Mouse (Mus musculus) embryonic facial prominence, embryonic 13.5 days (tissue): ENCODE measurements around the gene Edil3. TPM values are rescaled to one million over a fixed set of nuclear protein-coding genes. Genes with fewer than 3 reads are reported as not detected.
A peak's percentile ranks its signal among the peaks of the same experiment; 100 is the strongest.

ENCODE experiments used
- ATAC-seq: fragments of 200-750 bp; cut with Nextera tagmentation; 2 replicates; pipeline ENCODE4 v1.8.0; 2017; ENCODE audit warnings: low read depth; ENCODE audit not compliant: insufficient number of reproducible peaks, insufficient read depth, low FRiP score, low TSS enrichment
- H3K27ac ChIP-seq: fragments of 300-500 bp; sonication (generic); 2 replicates; pipeline ENCODE4 v1.5.1; 2015; ENCODE audit warnings: moderate library complexity, mild to moderate bottlenecking, inconsistent platforms
- H3K27me3 ChIP-seq: fragments of 300-500 bp; sonication (generic); 2 replicates; pipeline ENCODE4 v1.6.1; 2015; ENCODE audit warnings: mild to moderate bottlenecking, inconsistent platforms
- H3K36me3 ChIP-seq: fragments of 300-500 bp; sonication (generic); 2 replicates; pipeline ENCODE4 v1.6.1; 2015; ENCODE audit warnings: mild to moderate bottlenecking, inconsistent platforms
- H3K4me1 ChIP-seq: fragments of 300-500 bp; sonication (generic); 2 replicates; pipeline ENCODE4 v1.6.1; 2015; ENCODE audit warnings: inconsistent platforms
- H3K4me2 ChIP-seq: fragments of 300-500 bp; sonication (generic); 2 replicates; pipeline ENCODE4 v1.6.1; 2015; ENCODE audit warnings: moderate library complexity, mild to moderate bottlenecking, inconsistent platforms
- H3K4me3 ChIP-seq: fragments of 300-500 bp; sonication (generic); 2 replicates; pipeline ENCODE4 v1.5.1; 2015; ENCODE audit warnings: mild to moderate bottlenecking, inconsistent platforms
- H3K9ac ChIP-seq: fragments of 300-500 bp; sonication (generic); 2 replicates; pipeline ENCODE4 v1.6.1; 2015; ENCODE audit warnings: mild to moderate bottlenecking, inconsistent platforms
- H3K9me3 ChIP-seq: fragments of 300-500 bp; sonication (generic); 2 replicates; pipeline ENCODE4 v1.6.1; 2016; ENCODE audit warnings: inconsistent platforms
- WGBS: fragments of 180-500 bp; shearing (Covaris S2); methylation state at CpG from one replicate; pipeline ENCODE4 v1.1.7; 2015; ENCODE audit warnings: mixed read lengths; 5-methylcytosine and 5-hydroxymethylcytosine counted together
- polyA plus RNA-seq: library from polyadenylated mRNA; unstranded; fragments of >200 nt; fragmentation: Nextera tagmentation; extraction: Ambion mirVana; gene quantifications from 2 replicates; pipeline ENCODE4 v1.2.1, GENCODE M21; 2015

Gene Edil3
- polyA plus RNA-seq, 1 experiment from 2014 or later: 20.1 TPM

DNA sequence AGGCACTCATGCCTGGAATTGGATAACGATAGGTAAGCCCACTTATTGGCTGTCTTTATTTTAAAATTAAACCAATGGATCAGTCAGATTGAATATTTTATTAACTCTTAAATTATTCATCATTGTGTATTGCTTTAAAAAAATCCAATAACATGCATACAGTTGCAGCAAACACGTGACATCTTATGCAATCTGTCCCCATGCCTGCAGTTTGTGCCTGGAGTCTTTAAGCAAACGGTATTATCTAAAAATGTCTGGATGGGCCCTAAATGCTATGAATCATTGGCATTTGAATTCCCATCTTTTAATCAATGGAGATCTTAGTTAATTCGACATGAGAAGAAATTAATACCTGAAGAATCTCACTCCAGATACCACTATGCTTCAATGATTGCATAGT is 3.2 kb downstream of the Edil3 start:
- Histone ChIP-seq H3K36me3 (no peaks in the 10 kb centered on the region), H3K9me3 (no peaks in the 10 kb centered on the region), H3K4me1 (peaks cover 8% of the 10 kb centered on the region), H3K27me3 (no peaks in the 10 kb centered on the region), H3K4me2 (peak overlapping the region; percentile 90), H3K4me3 (peak overlapping the region; percentile 69; the same call in 1 of the 2 replicates), H3K27ac (no peak overlapping the region), H3K9ac (no peak overlapping the region)
- no peak for ATAC-seq
- WGBS: 22% methylated on average over 4 of the region's 4 CpGs

GRCm38 (mm10) chr13:88828362-88828761 is 7.1 kb downstream of the Edil3 start:
- WGBS: 40% methylated on average over 10 of the region's 10 CpGs
- peak overlapping the region; percentile 5; the same call in 1 of the 2 replicates for H3K4me2 ChIP-seq
- no peaks in the 10 kb centered on the region for H3K27me3 ChIP-seq
- no peaks in the 10 kb centered on the region for H3K4me1 ChIP-seq
- no peak overlapping the region for H3K9ac ChIP-seq
- H3K27ac ChIP-seq: no peak overlapping the region
- H3K4me3 ChIP-seq: no peak overlapping the region
- ATAC-seq: no peak
- no peaks in the 10 kb centered on the region for H3K36me3 ChIP-seq
- no peaks in the 10 kb centered on the region for H3K9me3 ChIP-seq

DNA sequence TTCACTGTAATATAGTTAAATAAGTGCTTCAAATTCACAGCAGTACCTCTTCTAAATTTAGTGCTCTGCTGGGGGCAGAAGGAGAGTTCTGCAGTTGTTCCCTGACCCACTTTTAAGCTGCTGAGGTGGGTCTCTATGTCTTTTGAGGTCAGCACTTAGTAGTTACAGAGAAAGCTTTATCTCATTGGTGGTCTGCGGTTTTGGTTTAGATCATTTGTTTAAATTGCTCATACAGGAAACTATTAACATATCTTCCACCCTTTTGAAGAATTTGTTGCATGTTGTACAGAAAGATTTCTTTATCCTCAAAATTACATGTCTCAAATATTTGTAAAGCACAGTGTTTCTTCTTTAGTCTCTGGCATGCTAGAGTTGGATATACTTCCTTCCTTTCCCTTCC is 12.5 kb downstream of the Edil3 start:
- no peak for ATAC-seq
- WGBS: 67% methylated on average over 1 of the region's 1 CpGs
- Histone ChIP-seq H3K9me3 (no peaks in the 10 kb centered on the region), H3K27me3 (no peaks in the 10 kb centered on the region), H3K4me1 (no peaks in the 10 kb centered on the region), H3K27ac (no peak overlapping the region), H3K4me2 (no peak overlapping the region), H3K36me3 (no peaks in the 10 kb centered on the region), H3K9ac (no peak overlapping the region), H3K4me3 (no peak overlapping the region)

DNA sequence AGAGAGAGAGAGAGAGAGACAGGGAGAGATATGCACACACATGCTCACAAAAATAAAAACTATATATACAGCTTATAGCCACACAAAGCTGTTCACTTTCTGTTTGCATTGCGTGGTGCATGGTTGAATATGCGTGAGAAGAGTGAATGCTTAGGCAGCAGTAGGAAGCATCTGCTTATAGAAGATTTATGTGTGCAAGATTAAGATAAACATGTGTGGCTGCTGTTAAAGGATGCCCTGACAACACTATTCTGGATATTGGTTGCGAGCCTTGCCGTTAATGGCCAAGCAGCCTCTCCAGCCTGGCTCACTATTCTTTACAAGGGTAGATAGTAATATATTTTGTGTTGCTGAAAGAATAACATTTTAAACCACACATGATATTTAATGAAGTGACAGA is 28.5 kb downstream of the Edil3 start:
- Histone ChIP-seq H3K27ac (no peak overlapping the region), H3K9me3 (no peaks in the 10 kb centered on the region), H3K4me3 (no peak overlapping the region), H3K4me2 (no peak overlapping the region), H3K9ac (no peak overlapping the region), H3K4me1 (no peaks in the 10 kb centered on the region), H3K27me3 (no peaks in the 10 kb centered on the region), H3K36me3 (no peaks in the 10 kb centered on the region)
- WGBS: 80% methylated on average over 4 of the region's 4 CpGs
- ATAC-seq: no peak

DNA sequence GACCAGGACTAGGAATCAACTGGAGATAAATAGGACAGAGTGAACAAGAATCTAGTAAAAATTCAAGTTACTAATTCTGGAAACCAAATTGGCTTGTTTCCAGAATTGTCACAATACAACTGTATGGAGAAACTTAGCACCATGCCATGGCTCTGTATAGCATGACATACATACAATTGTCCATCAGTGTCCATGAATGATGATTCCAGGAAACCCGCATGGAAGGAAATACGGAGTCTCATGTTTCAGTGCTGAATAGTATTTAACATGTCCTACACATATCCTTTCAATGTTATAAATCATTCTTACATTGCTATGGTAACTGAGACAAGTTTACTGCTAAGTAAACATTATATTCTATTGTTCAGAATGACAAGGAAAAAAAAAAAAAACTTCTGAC is 58.7 kb downstream of the Edil3 start:
- Histone ChIP-seq H3K9ac (no peak overlapping the region), H3K4me3 (no peak overlapping the region), H3K4me1 (no peaks in the 10 kb centered on the region), H3K4me2 (no peak overlapping the region), H3K9me3 (no peaks in the 10 kb centered on the region), H3K27ac (no peak overlapping the region), H3K36me3 (no peaks in the 10 kb centered on the region), H3K27me3 (no peaks in the 10 kb centered on the region)
- WGBS: 81% methylated on average over 2 of the region's 2 CpGs
- ATAC-seq: no peak

DNA sequence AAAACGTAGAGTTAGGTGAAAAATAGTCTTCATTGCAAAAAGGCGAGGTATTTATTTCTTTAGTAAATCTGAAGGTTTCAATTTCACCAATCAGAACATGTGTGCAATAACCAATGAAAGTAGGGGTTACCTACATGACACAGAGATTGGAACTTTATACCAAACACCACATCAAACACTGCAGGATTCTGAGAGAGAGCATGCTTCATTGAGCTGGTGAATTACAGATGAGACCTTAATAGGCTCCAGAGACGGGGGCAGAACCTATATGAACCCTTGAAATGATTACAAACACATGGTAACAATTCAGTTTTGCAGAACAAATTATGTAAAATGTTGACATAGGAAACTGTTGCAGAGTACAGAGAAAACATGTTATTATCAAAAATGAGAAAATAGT is 69.5 kb downstream of the Edil3 start:
- Histone ChIP-seq H3K4me3 (no peak overlapping the region), H3K27me3 (no peaks in the 10 kb centered on the region), H3K9me3 (no peaks in the 10 kb centered on the region), H3K9ac (no peak overlapping the region), H3K4me2 (no peak overlapping the region), H3K27ac (no peak overlapping the region), H3K4me1 (no peaks in the 10 kb centered on the region), H3K36me3 (no peaks in the 10 kb centered on the region)
- WGBS: 25% methylated on average over 3 of the region's 3 CpGs
- 0 out of 2 replicates have a peak, but pooled peaks have one; percentile 37 for ATAC-seq

DNA sequence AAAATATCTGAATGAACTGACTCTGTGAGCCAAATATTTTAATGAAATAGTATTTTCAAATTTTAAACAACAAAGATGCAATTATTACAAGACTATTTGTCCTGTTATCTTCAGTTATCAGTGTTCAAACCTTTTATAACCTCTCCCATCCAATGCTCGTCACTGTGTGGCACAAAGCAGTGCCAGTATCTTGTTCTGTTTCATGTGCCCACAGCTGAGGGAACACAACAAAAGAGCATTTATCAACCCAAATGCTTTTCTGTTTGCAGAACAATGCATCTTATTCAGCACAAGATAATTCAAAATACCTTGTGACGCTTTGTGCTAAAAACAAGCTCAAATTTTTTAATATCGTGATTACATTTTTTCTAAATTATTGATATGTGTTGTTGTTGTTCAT is 78.8 kb downstream of the Edil3 start:
- H3K4me2 ChIP-seq: no peak overlapping the region
- WGBS: 85% methylated on average over 3 of the region's 3 CpGs
- H3K9me3 ChIP-seq: no peaks in the 10 kb centered on the region
- H3K9ac ChIP-seq: no peak overlapping the region
- H3K27me3 ChIP-seq: no peaks in the 10 kb centered on the region
- no peak for ATAC-seq
- no peaks in the 10 kb centered on the region for H3K4me1 ChIP-seq
- no peak overlapping the region for H3K4me3 ChIP-seq
- H3K27ac ChIP-seq: no peak overlapping the region
- H3K36me3 ChIP-seq: no peaks in the 10 kb centered on the region

DNA sequence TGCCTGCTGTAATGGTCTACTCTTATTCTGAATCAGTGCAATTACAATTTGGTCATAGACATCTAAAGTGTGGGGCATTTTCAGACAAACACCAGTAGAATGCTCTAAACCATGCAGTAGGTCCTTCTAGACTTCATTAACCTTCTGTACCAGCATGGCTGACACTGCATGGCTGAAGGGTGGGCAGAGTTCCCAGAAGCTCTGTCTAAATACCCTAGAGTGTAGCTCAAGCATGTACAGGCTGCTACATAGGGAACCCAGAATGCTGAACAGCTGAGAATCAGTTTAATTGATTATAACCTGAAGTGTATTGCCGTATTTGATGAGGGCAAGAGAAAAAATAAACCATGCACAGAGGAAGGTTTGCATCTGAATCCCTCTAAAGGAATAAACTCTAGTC is 86.1 kb downstream of the Edil3 start:
- Histone ChIP-seq H3K27ac (no peak overlapping the region), H3K4me1 (no peaks in the 10 kb centered on the region), H3K9me3 (no peaks in the 10 kb centered on the region), H3K36me3 (no peaks in the 10 kb centered on the region), H3K27me3 (no peaks in the 10 kb centered on the region), H3K9ac (no peak overlapping the region), H3K4me3 (no peak overlapping the region), H3K4me2 (no peak overlapping the region)
- no peak for ATAC-seq
- 78% methylated on average over 1 of the region's 1 CpGs for WGBS

DNA sequence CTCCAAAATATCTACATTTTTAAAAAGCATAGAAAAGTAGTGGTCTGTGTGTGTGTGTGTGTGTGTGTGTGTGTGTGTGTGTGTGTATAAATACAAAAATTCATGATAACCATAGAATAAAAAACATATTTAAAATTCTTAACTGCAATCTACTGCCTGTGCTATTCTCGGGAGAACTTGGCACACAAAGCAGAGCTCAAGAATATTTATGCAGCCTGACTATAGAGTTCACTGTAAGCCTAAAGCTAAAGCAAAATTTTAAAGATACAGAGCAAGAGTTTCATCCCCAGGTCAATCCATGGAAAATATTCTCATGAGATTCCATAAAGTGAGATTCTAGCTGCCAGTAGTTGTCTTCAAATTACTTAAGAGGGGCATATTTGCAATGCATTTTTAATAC is 86.9 kb downstream of the Edil3 start:
- no peaks in the 10 kb centered on the region for H3K27me3 ChIP-seq
- H3K4me1 ChIP-seq: no peaks in the 10 kb centered on the region
- no peaks in the 10 kb centered on the region for H3K36me3 ChIP-seq
- no peak overlapping the region for H3K4me2 ChIP-seq
- H3K4me3 ChIP-seq: no peak overlapping the region
- H3K9ac ChIP-seq: no peak overlapping the region
- H3K9me3 ChIP-seq: no peaks in the 10 kb centered on the region
- no peak for ATAC-seq
- H3K27ac ChIP-seq: no peak overlapping the region
- WGBS: 59% methylated on average over 1 of the region's 1 CpGs

- Histone ChIP-seq H3K9me3 (no peaks in the 10 kb centered on the region), H3K27ac (no peak overlapping the region), H3K9ac (no peak overlapping the region), H3K27me3 (no peaks in the 10 kb centered on the region), H3K4me1 (no peaks in the 10 kb centered on the region), H3K4me3 (no peak overlapping the region), H3K36me3 (no peaks in the 10 kb centered on the region), H3K4me2 (no peak overlapping the region)
- 61% methylated on average over 2 of the region's 2 CpGs for WGBS
- ATAC-seq: no peak
Observed at GRCm38 (mm10) chr13:88916503-88916902, 95.2 kb downstream of the Edil3 start.

DNA sequence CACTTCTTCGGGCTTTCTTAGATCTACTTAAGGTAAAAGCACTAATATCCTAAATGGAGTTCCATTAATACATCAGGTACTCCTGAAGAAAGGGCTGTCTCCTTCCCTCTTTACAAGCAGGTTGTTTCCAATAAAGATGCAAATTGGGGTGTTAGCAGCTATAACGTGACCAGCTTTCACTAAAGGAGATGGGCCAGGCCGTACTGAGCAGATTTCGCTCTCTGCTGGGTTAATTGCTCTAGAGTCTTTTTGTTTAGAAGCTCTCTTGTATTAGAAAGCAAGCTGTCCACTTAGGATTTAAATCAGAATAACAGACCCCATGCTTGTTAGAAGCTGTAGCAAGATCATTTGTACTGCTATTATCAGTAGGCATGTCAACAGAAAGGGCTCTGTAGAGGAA is 108.4 kb downstream of the Edil3 start:
- Histone ChIP-seq H3K9me3 (no peaks in the 10 kb centered on the region), H3K4me1 (no peaks in the 10 kb centered on the region), H3K4me2 (no peak overlapping the region), H3K4me3 (no peak overlapping the region), H3K27ac (no peak overlapping the region), H3K36me3 (no peaks in the 10 kb centered on the region), H3K9ac (no peak overlapping the region), H3K27me3 (no peaks in the 10 kb centered on the region)
- WGBS: 73% methylated on average over 4 of the region's 4 CpGs
- no peak for ATAC-seq

- H3K27ac ChIP-seq: no peak overlapping the region
- H3K9ac ChIP-seq: no peak overlapping the region
- no peak overlapping the region for H3K4me2 ChIP-seq
- H3K4me1 ChIP-seq: no peaks in the 10 kb centered on the region
- no peak for ATAC-seq
- no peak overlapping the region for H3K4me3 ChIP-seq
- 55% methylated on average over 2 of the region's 2 CpGs for WGBS
- no peaks in the 10 kb centered on the region for H3K27me3 ChIP-seq
- H3K9me3 ChIP-seq: no peaks in the 10 kb centered on the region
- H3K36me3 ChIP-seq: no peaks in the 10 kb centered on the region
Observed at GRCm38 (mm10) chr13:88938564-88938963, 117.3 kb downstream of the Edil3 start.

DNA sequence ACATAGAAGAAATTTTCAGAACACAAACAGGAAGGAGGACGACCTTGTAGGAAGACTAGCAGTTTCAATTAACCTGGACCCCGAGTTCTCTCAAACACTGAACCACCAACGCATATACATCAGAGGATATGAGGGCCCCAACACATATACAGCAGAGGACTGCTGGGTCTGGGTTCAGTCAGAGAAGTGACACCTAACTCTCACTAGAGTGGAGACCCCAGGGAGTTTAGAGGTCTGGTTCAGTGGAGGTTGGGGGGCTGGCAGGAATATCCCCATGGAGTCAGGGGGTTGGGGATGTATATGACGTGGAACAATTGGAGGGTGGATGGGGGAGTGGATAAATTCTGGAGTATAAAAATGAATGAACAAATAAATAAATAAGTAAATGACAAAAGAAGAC is 151.1 kb downstream of the Edil3 start:
- Histone ChIP-seq H3K4me3 (no peak overlapping the region), H3K36me3 (no peaks in the 10 kb centered on the region), H3K9ac (no peak overlapping the region), H3K27me3 (no peaks in the 10 kb centered on the region), H3K4me1 (no peaks in the 10 kb centered on the region), H3K27ac (no peak overlapping the region), H3K9me3 (no peaks in the 10 kb centered on the region), H3K4me2 (no peak overlapping the region)
- 79% methylated on average over 4 of the region's 4 CpGs for WGBS
- ATAC-seq: no peak
